Mouse (Mus musculus): ENCODE measurements around the gene Atp1b2. TPM values are rescaled to one million over a fixed set of nuclear protein-coding genes. Genes with fewer than 3 reads are reported as not detected.

Atp1b2 gene
- polyA plus RNA-seq, 1 experiment from 2014 or later: 31.0 TPM

DNA sequence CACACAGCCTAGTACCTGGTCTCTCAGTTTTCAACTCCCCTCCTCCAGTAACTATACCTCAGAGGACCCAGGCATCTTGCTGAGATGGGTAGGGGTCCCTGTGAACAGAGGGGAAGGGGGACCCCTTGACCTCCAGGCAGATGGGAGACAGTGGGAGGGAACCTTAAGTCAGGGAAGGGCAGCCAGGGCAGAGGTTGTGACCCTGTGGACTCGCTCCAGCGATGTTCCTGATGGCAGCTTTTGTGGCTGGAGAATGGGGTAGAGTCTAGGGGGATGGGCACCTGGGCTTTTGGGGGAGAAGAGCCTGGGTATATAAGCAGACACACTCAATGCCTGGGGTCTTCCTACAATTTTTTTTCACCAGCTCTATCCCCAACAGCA is 52.4 kb downstream of the Atp1b2 start:
- Histone ChIP-seq H3K4me2 (no peak overlapping the region), H3K27ac (ENCODE audit: low read depth, low read length) (no peak overlapping the region), H3K27me3 (ENCODE audit: control insufficient read depth, insufficient read depth, low read length) (peaks cover 18% of the 10 kb centered on the region), H3K9me3 (replicated peaks; ENCODE audit: control insufficient read depth, low read length) (no peaks in the 10 kb centered on the region), H3K9ac (ENCODE audit: low read depth, low read length) (0 out of 2 replicates have a peak overlapping the region, but pooled peaks have one; percentile 12), H3K36me3 (ENCODE audit: control insufficient read depth, insufficient read depth, low read length) (no peaks in the 10 kb centered on the region), H3K4me3 (ENCODE audit: low read depth, low read length) (no peak overlapping the region), H3K4me1 (ENCODE audit: control insufficient read depth, insufficient read depth, low read length) (peaks cover 14% of the 10 kb centered on the region)
- 40% methylated on average over 2 of the region's 2 CpGs for WGBS (ENCODE audit: insufficient replicate concordance)
- ATAC-seq (replicated peaks; ENCODE audit: insufficient number of reproducible peaks, low FRiP score, low TSS enrichment): no peak

DNA sequence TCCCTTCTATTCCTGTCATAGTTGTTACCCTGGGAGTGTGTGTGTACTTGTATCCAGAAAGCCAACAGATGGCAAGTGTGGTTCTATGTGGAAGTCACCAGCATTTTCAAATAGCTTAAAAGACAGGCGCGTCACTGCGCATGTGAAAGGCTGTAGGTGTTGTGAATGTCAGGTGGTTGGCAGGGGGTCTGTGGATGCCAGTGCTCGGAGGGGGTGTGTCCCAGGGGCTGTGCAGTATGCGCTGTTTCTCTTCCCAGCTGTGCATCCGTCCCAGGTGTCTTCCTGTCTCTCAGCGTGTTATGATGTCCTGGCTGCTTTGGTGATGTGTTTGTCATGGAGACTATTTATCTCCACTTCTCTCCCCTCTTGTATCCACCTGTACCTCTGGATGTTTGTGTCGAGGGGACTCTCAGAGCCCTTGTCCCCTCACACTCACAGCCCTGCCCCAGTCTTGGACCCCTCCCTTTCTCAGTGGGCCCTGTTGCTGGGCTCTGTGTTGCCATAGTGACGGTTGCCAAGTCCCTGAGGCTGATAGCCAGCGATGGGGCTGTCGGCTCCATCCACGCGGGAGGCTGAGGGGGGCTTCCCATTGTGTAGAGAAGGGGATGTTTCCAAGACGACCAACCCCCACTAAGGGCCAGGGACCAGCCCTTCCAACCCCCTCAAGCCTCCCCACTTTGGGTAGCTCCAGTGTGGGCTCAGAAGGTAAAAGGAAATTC is 53.0 kb downstream of the Atp1b2 start:
- no peak for ATAC-seq (replicated peaks; ENCODE audit: insufficient number of reproducible peaks, low FRiP score, low TSS enrichment)
- no peak overlapping the region for H3K27ac ChIP-seq (ENCODE audit: low read depth, low read length)
- no peak overlapping the region for H3K4me2 ChIP-seq
- peaks cover 9% of the 10 kb centered on the region for H3K4me1 ChIP-seq (ENCODE audit: control insufficient read depth, insufficient read depth, low read length)
- H3K9ac ChIP-seq (ENCODE audit: low read depth, low read length): 0 out of 2 replicates have a peak overlapping the region, but pooled peaks have one; percentile 12
- no peaks in the 10 kb centered on the region for H3K36me3 ChIP-seq (ENCODE audit: control insufficient read depth, insufficient read depth, low read length)
- WGBS (ENCODE audit: insufficient replicate concordance): 30% methylated on average over 14 of the region's 14 CpGs
- H3K9me3 ChIP-seq (replicated peaks; ENCODE audit: control insufficient read depth, low read length): no peaks in the 10 kb centered on the region
- peaks cover 21% of the 10 kb centered on the region for H3K27me3 ChIP-seq (ENCODE audit: control insufficient read depth, insufficient read depth, low read length)
- no peak overlapping the region for H3K4me3 ChIP-seq (ENCODE audit: low read depth, low read length)

DNA sequence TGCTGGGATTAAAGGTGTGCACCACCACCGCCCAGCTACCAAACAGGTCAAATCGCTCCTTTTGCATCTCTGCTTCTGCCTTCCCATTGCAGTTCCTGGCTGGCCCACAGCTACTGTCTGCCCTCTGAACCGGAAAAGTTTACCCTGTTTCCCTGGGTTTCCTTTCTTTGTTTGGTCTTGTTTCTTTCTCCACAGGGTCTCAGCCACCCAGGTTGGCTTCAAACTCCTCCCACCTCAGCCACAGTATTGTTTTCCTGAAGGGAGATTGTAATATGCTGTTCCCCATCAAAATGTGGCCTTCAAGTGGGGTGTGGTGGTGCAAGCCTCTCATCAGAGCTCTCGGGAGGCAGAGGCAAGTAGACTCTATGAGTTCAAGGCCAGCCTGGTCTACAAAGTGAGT is 54.4 kb downstream of the Atp1b2 start:
- Histone ChIP-seq H3K36me3 (ENCODE audit: control insufficient read depth, insufficient read depth, low read length) (no peaks in the 10 kb centered on the region), H3K9me3 (replicated peaks; ENCODE audit: control insufficient read depth, low read length) (no peaks in the 10 kb centered on the region), H3K27ac (ENCODE audit: low read depth, low read length) (no peak overlapping the region), H3K4me1 (ENCODE audit: control insufficient read depth, insufficient read depth, low read length) (peaks cover 8% of the 10 kb centered on the region; the same call in 1 of the 2 replicates), H3K4me2 (no peak overlapping the region), H3K9ac (ENCODE audit: low read depth, low read length) (no peak overlapping the region), H3K27me3 (ENCODE audit: control insufficient read depth, insufficient read depth, low read length) (peaks cover 23% of the 10 kb centered on the region), H3K4me3 (ENCODE audit: low read depth, low read length) (no peak overlapping the region)
- ATAC-seq (replicated peaks; ENCODE audit: insufficient number of reproducible peaks, low FRiP score, low TSS enrichment): no peak
- 75% methylated on average over 4 of the region's 4 CpGs for WGBS (ENCODE audit: insufficient replicate concordance)

MicroRNAs within 50 kb of the gene (microRNA counts, 519-probe panel; counts per million panel counts)
- microRNA mmu-miR-467f: 2,492 counts per million, percentile 6 among the panel's probes with 10 or more counts

Small RNAs within 50 kb of the gene (microRNA-seq; reads per million reads assigned to microRNA genes)
- gene Mir467f (ENCODE audit: borderline number of aligned reads): not detected

Other genes with a start within 250 kb of the Atp1b2 start
- 15.5 and 21.8 TPM in 2 replicates for gene Chd3, start 236.5 kb downstream of the Atp1b2 start, polyA plus RNA-seq (2014; fragmentation: Nextera tagmentation; extraction: Ambion mirVana)
- gene Naa38, start 210.5 kb downstream of the Atp1b2 start, polyA plus RNA-seq (2014; fragmentation: Nextera tagmentation; extraction: Ambion mirVana): 166 and 170 TPM in 2 replicates
- gene Cyb5d1, start 210.3 kb downstream of the Atp1b2 start, polyA plus RNA-seq (2014; fragmentation: Nextera tagmentation; extraction: Ambion mirVana): 19.6 and 25.0 TPM in 2 replicates
- gene Tmem88, start 207.7 kb downstream of the Atp1b2 start, polyA plus RNA-seq (2014; fragmentation: Nextera tagmentation; extraction: Ambion mirVana): 30.5 and 31.7 TPM in 2 replicates
- gene Kdm6b, start 192.3 kb downstream of the Atp1b2 start, polyA plus RNA-seq (2014; fragmentation: Nextera tagmentation; extraction: Ambion mirVana): 21.5 and 25.1 TPM in 2 replicates
- 0.20 and 1.3 TPM in 2 replicates for gene Dnah2, start 56.8 kb downstream of the Atp1b2 start, polyA plus RNA-seq (2014; fragmentation: Nextera tagmentation; extraction: Ambion mirVana)
- 15.2 and 19.0 TPM in 2 replicates for gene Efnb3, start 45.7 kb downstream of the Atp1b2 start, polyA plus RNA-seq (2014; fragmentation: Nextera tagmentation; extraction: Ambion mirVana)
- gene Wrap53, start 25.7 kb downstream of the Atp1b2 start, polyA plus RNA-seq (2014; fragmentation: Nextera tagmentation; extraction: Ambion mirVana): 20.3 and 22.9 TPM in 2 replicates
- 103 and 107 TPM in 2 replicates for gene Trp53, start 25.6 kb downstream of the Atp1b2 start, polyA plus RNA-seq (2014; fragmentation: Nextera tagmentation; extraction: Ambion mirVana)
- gene Shbg, start 12.0 kb upstream of the Atp1b2 start, polyA plus RNA-seq (2014; fragmentation: Nextera tagmentation; extraction: Ambion mirVana): 1.5 TPM in 1 of 2 replicates, not detected in the other
- 15.2 and 16.4 TPM in 2 replicates for gene Sat2, start 16.1 kb upstream of the Atp1b2 start, polyA plus RNA-seq (2014; fragmentation: Nextera tagmentation; extraction: Ambion mirVana)
- 21.1 and 29.0 TPM in 2 replicates for gene Fxr2, start 27.0 kb upstream of the Atp1b2 start, polyA plus RNA-seq (2014; fragmentation: Nextera tagmentation; extraction: Ambion mirVana)
- gene Sox15, start 49.4 kb upstream of the Atp1b2 start, polyA plus RNA-seq (2014; fragmentation: Nextera tagmentation; extraction: Ambion mirVana): not detected in 2 replicates
- gene Mpdu1, start 56.7 kb upstream of the Atp1b2 start, polyA plus RNA-seq (2014; fragmentation: Nextera tagmentation; extraction: Ambion mirVana): 16.5 and 35.1 TPM in 2 replicates
- gene Cd68, start 60.2 kb upstream of the Atp1b2 start, polyA plus RNA-seq (2014; fragmentation: Nextera tagmentation; extraction: Ambion mirVana): 4.2 and 4.7 TPM in 2 replicates
- gene Eif4a1, start 66.5 kb upstream of the Atp1b2 start, polyA plus RNA-seq (2014; fragmentation: Nextera tagmentation; extraction: Ambion mirVana): 530 and 592 TPM in 2 replicates
- 70.2 and 81.4 TPM in 2 replicates for gene Senp3, start 76.1 kb upstream of the Atp1b2 start, polyA plus RNA-seq (2014; fragmentation: Nextera tagmentation; extraction: Ambion mirVana)
- 0.24 TPM in 1 of 2 replicates, not detected in the other for gene Tnfsf13, start 79.8 kb upstream of the Atp1b2 start, polyA plus RNA-seq (2014; fragmentation: Nextera tagmentation; extraction: Ambion mirVana)
- gene Tnfsf12, start 89.9 kb upstream of the Atp1b2 start, polyA plus RNA-seq (2014; fragmentation: Nextera tagmentation; extraction: Ambion mirVana): 4.4 TPM in 2 replicates
- gene Tnfsfm13, start 90.2 kb upstream of the Atp1b2 start, polyA plus RNA-seq (2014; fragmentation: Nextera tagmentation; extraction: Ambion mirVana): 3.0 and 4.2 TPM in 2 replicates
- gene Polr2a, start 152.7 kb upstream of the Atp1b2 start, polyA plus RNA-seq (2014; fragmentation: Nextera tagmentation; extraction: Ambion mirVana): 29.0 and 36.7 TPM in 2 replicates
- gene Slc35g3, start 156.0 kb upstream of the Atp1b2 start, polyA plus RNA-seq (2014; fragmentation: Nextera tagmentation; extraction: Ambion mirVana): 0.10 TPM in 1 of 2 replicates, not detected in the other
- gene Zbtb4, start 160.0 kb upstream of the Atp1b2 start, polyA plus RNA-seq (2014; fragmentation: Nextera tagmentation; extraction: Ambion mirVana): 2.1 and 3.1 TPM in 2 replicates
- gene Chrnb1, start 190.0 kb upstream of the Atp1b2 start, polyA plus RNA-seq (2014; fragmentation: Nextera tagmentation; extraction: Ambion mirVana): 3.7 and 4.5 TPM in 2 replicates
- 1.5 and 2.5 TPM in 2 replicates for gene Fgf11, start 195.9 kb upstream of the Atp1b2 start, polyA plus RNA-seq (2014; fragmentation: Nextera tagmentation; extraction: Ambion mirVana)
- gene Tmem102, start 199.7 kb upstream of the Atp1b2 start, polyA plus RNA-seq (2014; fragmentation: Nextera tagmentation; extraction: Ambion mirVana): 1.1 and 1.5 TPM in 2 replicates
- not detected in 2 replicates for gene Gm39566, start 209.4 kb upstream of the Atp1b2 start, polyA plus RNA-seq (2014; fragmentation: Nextera tagmentation; extraction: Ambion mirVana)
- gene Spem2, start 212.5 kb upstream of the Atp1b2 start, polyA plus RNA-seq (2014; fragmentation: Nextera tagmentation; extraction: Ambion mirVana): not detected in 2 replicates
- not detected in 2 replicates for gene Spem1, start 216.2 kb upstream of the Atp1b2 start, polyA plus RNA-seq (2014; fragmentation: Nextera tagmentation; extraction: Ambion mirVana)
- gene Nlgn2, start 231.8 kb upstream of the Atp1b2 start, polyA plus RNA-seq (2014; fragmentation: Nextera tagmentation; extraction: Ambion mirVana): 3.1 and 3.3 TPM in 2 replicates
- gene Tmem256, start 232.6 kb upstream of the Atp1b2 start, polyA plus RNA-seq (2014; fragmentation: Nextera tagmentation; extraction: Ambion mirVana): 321 and 331 TPM in 2 replicates
- gene Plscr3, start 240.4 kb upstream of the Atp1b2 start, polyA plus RNA-seq (2014; fragmentation: Nextera tagmentation; extraction: Ambion mirVana): 65.9 and 75.2 TPM in 2 replicates